Mouse (Mus musculus): ENCODE results near the gene Snapin. TPM values are rescaled to one million over a fixed set of nuclear protein-coding genes. Genes with fewer than 3 reads are reported as not detected.

Gene Snapin
- polyA plus RNA-seq, 1 experiment from 2014 or later: 60.3 TPM

DNA sequence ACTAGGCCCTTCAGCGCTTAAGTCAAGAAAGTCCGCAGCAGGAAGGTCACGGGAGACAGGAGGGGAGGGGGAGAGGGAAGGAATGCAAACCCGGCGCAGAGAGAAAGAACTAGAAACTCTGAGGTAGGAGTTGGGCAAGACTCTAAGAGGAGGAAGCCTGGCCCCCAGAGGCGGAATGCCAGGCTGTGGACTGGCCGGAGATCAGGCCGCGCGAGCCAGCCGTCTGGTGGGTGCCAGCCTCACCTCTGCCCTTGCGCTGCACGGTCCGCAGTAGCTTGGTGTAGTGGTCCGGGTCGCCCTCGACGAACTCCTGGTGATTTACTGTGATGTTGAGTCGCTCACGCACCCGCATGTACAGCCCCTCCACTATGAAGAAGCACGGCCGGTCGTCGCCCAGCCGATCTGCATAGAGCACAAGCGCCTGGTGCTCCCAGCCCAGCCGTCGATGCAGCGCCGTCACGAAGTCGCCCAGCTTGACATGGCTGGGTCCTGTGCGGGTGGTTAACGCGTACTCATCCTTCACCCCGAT, 26.2 kb downstream of the Snapin start:
- WGBS: 11% methylated on average over 37 of the region's 37 CpGs
- Histone ChIP-seq H3K27me3 (ENCODE audit: low read depth, poor library complexity, severe bottlenecking) (peaks cover 65% of the 10 kb centered on the region), H3K27ac (peak overlapping the region; percentile 68), H3K9me3 (replicated peaks) (no peaks in the 10 kb centered on the region), H3K4me1 (peaks cover 22% of the 10 kb centered on the region), H3K36me3 (no peaks in the 10 kb centered on the region), H3K4me3 (peak overlapping the region; percentile 58)
- peak; percentile 49 for DNase-seq (ENCODE audit: low spot score)

DNA sequence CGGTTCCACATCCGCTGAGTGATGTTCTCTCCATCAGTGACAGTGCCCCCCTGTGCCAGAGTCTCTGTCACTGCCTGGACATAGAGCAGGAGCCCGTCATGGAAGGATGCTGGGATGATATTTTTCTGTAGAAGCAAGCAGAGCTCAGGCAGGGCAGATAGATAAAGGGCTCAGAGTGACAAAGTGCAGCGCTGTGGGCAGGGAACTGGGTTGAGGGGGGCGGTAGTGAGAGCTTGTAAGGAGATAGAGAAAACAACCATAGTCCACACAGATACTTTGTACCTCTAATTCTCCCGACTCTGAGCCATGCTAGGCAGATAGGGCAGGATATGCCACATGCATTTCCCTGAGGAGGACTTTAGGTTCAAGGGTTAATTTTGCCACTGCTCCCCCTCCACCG, 28.3 kb downstream of the Snapin start:
- peaks cover 61% of the 10 kb centered on the region for H3K27me3 ChIP-seq (ENCODE audit: low read depth, poor library complexity, severe bottlenecking)
- 29% methylated on average over 7 of the region's 7 CpGs for WGBS
- no peak for DNase-seq (ENCODE audit: low spot score)

GRCm38 (mm10) chr3:90461935-90462334, 28.9 kb downstream of the Snapin start:
- no peak overlapping the region for H3K4me3 ChIP-seq
- H3K9me3 ChIP-seq (replicated peaks): no peaks in the 10 kb centered on the region
- no peak for DNase-seq (ENCODE audit: low spot score)
- H3K4me1 ChIP-seq: peaks cover 22% of the 10 kb centered on the region
- no peak overlapping the region for H3K27ac ChIP-seq
- WGBS: 89% methylated on average over 3 of the region's 3 CpGs
- H3K27me3 ChIP-seq (ENCODE audit: low read depth, poor library complexity, severe bottlenecking): peaks cover 61% of the 10 kb centered on the region
- no peaks in the 10 kb centered on the region for H3K36me3 ChIP-seq

More for the DNA sequence above, 28.3 kb downstream of the Snapin start:
- H3K9me3 ChIP-seq (replicated peaks): no peaks in the 10 kb centered on the region
- H3K4me1 ChIP-seq: peaks cover 22% of the 10 kb centered on the region
- H3K4me3 ChIP-seq: no peak overlapping the region
- H3K36me3 ChIP-seq: no peaks in the 10 kb centered on the region
- no peak overlapping the region for H3K27ac ChIP-seq

- Histone ChIP-seq H3K4me3 (no peak overlapping the region), H3K27ac (no peak overlapping the region), H3K27me3 (ENCODE audit: low read depth, poor library complexity, severe bottlenecking) (peaks cover 51% of the 10 kb centered on the region), H3K4me1 (peaks cover 11% of the 10 kb centered on the region), H3K36me3 (no peaks in the 10 kb centered on the region), H3K9me3 (replicated peaks) (no peaks in the 10 kb centered on the region)
- WGBS: 69% methylated on average over 5 of the region's 5 CpGs
- DNase-seq (ENCODE audit: low spot score): no peak
Observed at GRCm38 (mm10) chr3:90460315-90460714, 30.5 kb downstream of the Snapin start.

DNA sequence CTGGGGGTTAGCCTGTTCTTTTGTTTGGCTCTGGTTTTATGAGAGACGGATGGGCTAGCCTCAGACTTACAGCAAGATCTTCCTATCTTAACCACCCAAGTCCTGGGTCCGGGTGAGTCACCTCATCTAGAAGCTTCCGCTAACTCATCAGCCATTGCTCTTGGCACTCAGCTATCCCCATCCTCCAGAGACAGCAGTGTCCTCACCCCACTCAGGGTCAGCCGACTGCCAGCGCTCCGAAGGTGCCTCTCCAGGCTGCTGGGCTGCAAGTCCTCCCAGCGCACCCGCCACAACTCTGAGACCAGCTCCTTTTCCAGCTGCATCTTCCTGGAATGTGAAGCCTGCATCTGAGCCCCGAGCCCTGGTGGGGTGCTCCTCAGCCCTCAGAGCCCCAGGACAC, 31.1 kb downstream of the Snapin start:
- Histone ChIP-seq H3K4me1 (peaks cover 6% of the 10 kb centered on the region), H3K27ac (no peak overlapping the region), H3K9me3 (replicated peaks) (no peaks in the 10 kb centered on the region), H3K36me3 (no peaks in the 10 kb centered on the region), H3K27me3 (ENCODE audit: low read depth, poor library complexity, severe bottlenecking) (peaks cover 45% of the 10 kb centered on the region), H3K4me3 (no peak overlapping the region)
- DNase-seq (ENCODE audit: low spot score): no peak
- 82% methylated on average over 9 of the region's 9 CpGs for WGBS

GRCm38 (mm10) chr3:90454931-90455330, 35.9 kb downstream of the Snapin start:
- Histone ChIP-seq H3K27ac (0 out of 2 replicates have a peak overlapping the region, but pooled peaks have one; percentile 12), H3K36me3 (no peaks in the 10 kb centered on the region), H3K9me3 (replicated peaks) (no peaks in the 10 kb centered on the region), H3K27me3 (ENCODE audit: low read depth, poor library complexity, severe bottlenecking) (no peaks in the 10 kb centered on the region), H3K4me3 (no peak overlapping the region), H3K4me1 (peaks cover 16% of the 10 kb centered on the region)
- DNase-seq (ENCODE audit: low spot score): no peak
- 88% methylated on average over 14 of the region's 14 CpGs for WGBS

DNA sequence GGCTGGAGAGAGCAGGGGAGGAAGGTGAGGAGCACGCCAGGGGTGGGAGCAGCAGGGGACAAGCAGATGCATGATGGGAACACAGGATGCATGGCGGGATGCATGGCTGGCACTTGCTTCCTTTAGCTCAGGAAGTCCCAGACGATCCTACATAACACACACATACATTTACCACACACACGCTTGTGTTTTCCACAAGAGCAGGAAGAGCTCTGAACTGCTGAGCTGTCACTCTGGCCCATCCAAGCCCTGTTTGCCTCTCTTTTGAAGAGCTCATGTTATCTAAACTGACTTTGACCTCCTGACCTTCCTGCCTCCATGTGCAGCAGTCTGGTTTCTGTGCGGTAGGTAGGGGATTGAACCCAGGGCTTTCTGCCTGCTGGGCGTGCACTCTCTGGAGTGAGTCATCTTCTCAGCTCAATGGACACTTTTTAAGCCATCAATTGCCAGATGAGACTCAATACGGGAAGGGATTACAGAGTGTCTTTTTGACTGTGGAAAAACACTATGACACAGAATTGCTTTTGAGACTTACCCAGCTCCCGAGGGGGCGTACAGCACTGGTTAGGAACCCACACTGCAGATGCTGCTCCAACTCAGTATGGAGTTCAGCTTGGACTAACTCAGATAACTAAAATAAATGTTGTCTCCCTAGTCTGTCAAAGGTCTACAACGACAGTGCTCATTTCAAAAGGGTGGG, 39.3 kb downstream of the Snapin start:
- DNase-seq (ENCODE audit: low spot score): no peak
- Histone ChIP-seq H3K36me3 (no peaks in the 10 kb centered on the region), H3K4me3 (peak overlapping the region; percentile 27; the same call in 1 of the 2 replicates)

GRCm38 (mm10) chr3:90450874-90451273, 40.0 kb downstream of the Snapin start:
- Histone ChIP-seq H3K27me3 (ENCODE audit: low read depth, poor library complexity, severe bottlenecking) (no peaks in the 10 kb centered on the region), H3K27ac (peak overlapping the region; percentile 25), H3K36me3 (no peaks in the 10 kb centered on the region), H3K4me3 (peak overlapping the region; percentile 27), H3K4me1 (peaks cover 42% of the 10 kb centered on the region), H3K9me3 (replicated peaks) (no peaks in the 10 kb centered on the region)
- 28% methylated on average over 12 of the region's 12 CpGs for WGBS
- no peak for DNase-seq (ENCODE audit: low spot score)

More for the DNA sequence above, 39.3 kb downstream of the Snapin start:
- no peaks in the 10 kb centered on the region for H3K27me3 ChIP-seq (ENCODE audit: low read depth, poor library complexity, severe bottlenecking)
- peak overlapping the region; percentile 25 for H3K27ac ChIP-seq
- H3K9me3 ChIP-seq (replicated peaks): no peaks in the 10 kb centered on the region
- WGBS: 50% methylated on average over 10 of the region's 10 CpGs
- peaks cover 35% of the 10 kb centered on the region for H3K4me1 ChIP-seq

DNA sequence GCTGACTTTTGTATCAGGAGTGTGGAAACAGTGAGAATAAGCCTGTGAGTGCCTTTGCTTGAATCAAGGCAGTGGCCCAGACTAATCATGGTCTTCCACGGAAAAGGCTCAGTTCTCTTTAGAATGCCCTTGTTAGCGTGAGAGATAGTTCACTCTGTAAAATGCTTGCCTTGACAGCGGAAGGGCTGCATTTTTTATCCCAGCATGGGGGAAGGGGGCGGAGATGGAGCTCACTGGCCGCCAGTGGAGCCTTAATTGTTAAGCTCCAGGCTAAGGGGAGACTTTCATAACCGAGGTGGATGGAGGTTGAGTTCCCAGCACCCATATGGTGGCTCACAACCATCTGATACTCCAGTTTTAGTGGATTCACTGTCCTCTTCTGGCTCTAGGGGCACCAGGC, 42.2 kb downstream of the Snapin start:
- no peak for DNase-seq (ENCODE audit: low spot score)
- H3K4me1 ChIP-seq: peaks cover 47% of the 10 kb centered on the region
- peak overlapping the region; percentile 96 for H3K27ac ChIP-seq
- no peaks in the 10 kb centered on the region for H3K27me3 ChIP-seq (ENCODE audit: low read depth, poor library complexity, severe bottlenecking)
- WGBS: 34% methylated on average over 6 of the region's 6 CpGs
- no peak overlapping the region for H3K4me3 ChIP-seq
- no peaks in the 10 kb centered on the region for H3K9me3 ChIP-seq (replicated peaks)
- no peaks in the 10 kb centered on the region for H3K36me3 ChIP-seq

DNA sequence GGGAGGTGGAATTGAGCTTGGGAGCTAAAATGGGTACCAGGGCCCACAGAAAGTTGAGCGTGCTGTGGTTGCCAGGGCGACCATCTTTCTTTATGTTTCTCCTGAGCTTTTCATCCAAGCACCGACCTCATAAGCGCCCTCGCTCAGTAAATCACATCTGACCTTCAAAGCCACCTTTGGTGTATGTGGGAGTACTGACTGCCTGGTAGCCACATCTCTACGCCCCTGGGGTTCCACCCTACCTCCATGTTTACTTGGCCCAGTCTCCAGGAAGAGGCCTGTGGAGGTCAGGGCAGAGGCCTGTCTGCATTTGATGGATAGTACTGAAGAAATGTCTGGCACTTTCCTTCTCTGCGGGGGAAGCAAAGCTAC, 43.7 kb downstream of the Snapin start:
- Histone ChIP-seq H3K9me3 (replicated peaks) (no peaks in the 10 kb centered on the region), H3K36me3 (no peaks in the 10 kb centered on the region), H3K27ac (peak overlapping the region; percentile 96), H3K4me3 (peak overlapping the region; percentile 47), H3K4me1 (peaks cover 52% of the 10 kb centered on the region), H3K27me3 (ENCODE audit: low read depth, poor library complexity, severe bottlenecking) (no peaks in the 10 kb centered on the region)
- peak; percentile 66 for DNase-seq (ENCODE audit: low spot score)
- WGBS: 32% methylated on average over 7 of the region's 7 CpGs

DNA sequence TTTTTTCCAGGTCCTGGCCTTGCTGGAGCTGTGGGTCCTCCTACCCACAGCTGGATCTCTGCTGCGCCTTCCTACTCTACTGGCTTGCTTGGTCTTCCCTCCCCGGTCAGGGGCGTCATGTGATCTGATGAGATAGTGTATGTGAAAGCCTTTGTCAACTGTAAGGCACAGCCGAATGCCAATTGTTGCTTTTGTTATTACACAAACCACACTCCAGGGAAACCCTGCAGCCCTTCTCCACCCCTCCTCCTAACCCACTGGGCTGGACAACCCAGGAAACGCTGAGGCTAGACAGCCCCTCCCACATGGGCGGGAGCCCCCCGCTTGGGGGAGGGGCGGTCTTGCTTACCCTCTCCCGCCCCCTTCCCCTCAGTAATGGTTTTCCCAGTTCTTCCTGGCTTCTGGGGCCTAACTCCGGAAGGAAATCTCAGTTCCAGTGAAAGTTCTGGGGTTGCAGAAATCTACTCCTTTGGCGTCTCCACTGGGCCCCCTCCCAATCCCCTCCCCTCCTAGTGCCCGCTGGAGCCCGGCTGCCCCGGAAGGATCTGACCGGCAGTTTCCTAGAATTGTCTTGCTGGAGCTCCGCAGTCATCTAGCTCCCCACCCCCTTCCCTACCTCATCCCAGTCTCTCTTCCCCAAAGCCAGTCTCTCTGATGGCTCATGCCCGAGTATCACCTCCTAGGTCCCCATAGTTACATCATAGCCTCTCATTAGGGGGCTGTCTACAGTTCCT, 44.3 kb downstream of the Snapin start:
- H3K36me3 ChIP-seq: no peaks in the 10 kb centered on the region
- peaks cover 49% of the 10 kb centered on the region for H3K4me1 ChIP-seq
- 1% methylated on average over 17 of the region's 17 CpGs for WGBS
- H3K4me3 ChIP-seq: peak overlapping the region; percentile 47
- H3K9me3 ChIP-seq (replicated peaks): no peaks in the 10 kb centered on the region
- H3K27me3 ChIP-seq (ENCODE audit: low read depth, poor library complexity, severe bottlenecking): no peaks in the 10 kb centered on the region
- H3K27ac ChIP-seq: peak overlapping the region; percentile 96
- peak; percentile 89 for DNase-seq (ENCODE audit: low spot score)

- Histone ChIP-seq H3K4me3 (peak overlapping the region; percentile 47), H3K27ac (peak overlapping the region; percentile 96), H3K36me3 (no peaks in the 10 kb centered on the region), H3K4me1 (peaks cover 40% of the 10 kb centered on the region), H3K27me3 (ENCODE audit: low read depth, poor library complexity, severe bottlenecking) (no peaks in the 10 kb centered on the region), H3K9me3 (replicated peaks) (no peaks in the 10 kb centered on the region)
- DNase-seq (ENCODE audit: low spot score): no peak
- WGBS: 73% methylated on average over 11 of the region's 11 CpGs
Observed at GRCm38 (mm10) chr3:90445417-90446200, 45.2 kb downstream of the Snapin start.
